Mouse (Mus musculus): Measurements from ENCODE around the gene Gm8232. TPM values are rescaled to one million over a fixed set of nuclear protein-coding genes. Genes with fewer than 3 reads are reported as not detected.
"Not testable (repeated sequence)": the region's sequence is repeated elsewhere in the genome, so short reads cannot be mapped to it uniquely, and the experiment has no call there.

Gm8232 gene
- total RNA-seq (2015; ENCODE audit: low replicate concordance), result not detected in 2 replicates
- total RNA-seq (2017; ENCODE audit: low replicate concordance), result not detected in 2 replicates

- not testable (repeated sequence) for ATAC-seq (replicated peaks; ENCODE audit: low FRiP score, poor library complexity, severe bottlenecking)
Measured at GRCm38 (mm10) chr14:44433335-44433734, at the start of gene Gm8232. Gene Gm8232, plus strand, starts transcription at chr14:44433635.

- ATAC-seq (replicated peaks; ENCODE audit: low FRiP score, poor library complexity, severe bottlenecking), result not testable (repeated sequence)
Measured at GRCm38 (mm10) chr14:44384233-44384632, 49.2 kb upstream of the Gm8232 start.

GRCm38 (mm10) chr14:44410588-44410987, 22.8 kb upstream of the Gm8232 start, which contains the start of gene Gm3371:
Gene Gm3371, minus strand, starts transcription at chr14:44410688.
- ATAC-seq (replicated peaks; ENCODE audit: low FRiP score, poor library complexity, severe bottlenecking), result not testable (repeated sequence)

Other genes starting within 250 kb of the Gm8232 start
- not detected in 2 replicates for gene Gm8212, start 236.0 kb upstream of the Gm8232 start, total RNA-seq (2015; ENCODE audit: low replicate concordance)
- gene Gm8212, start 236.0 kb upstream of the Gm8232 start, total RNA-seq (2017; ENCODE audit: low replicate concordance), result not detected in 2 replicates
- not detected in 2 replicates for gene 4930503E14Rik, start 220.4 kb upstream of the Gm8232 start, total RNA-seq (2015; ENCODE audit: low replicate concordance)
- gene 4930503E14Rik, start 220.4 kb upstream of the Gm8232 start, total RNA-seq (2017; ENCODE audit: low replicate concordance), result not detected in 2 replicates
- not detected in 2 replicates for gene Gm8220, start 148.1 kb upstream of the Gm8232 start, total RNA-seq (2015; ENCODE audit: low replicate concordance)
- not detected in 2 replicates for gene Gm8220, start 148.1 kb upstream of the Gm8232 start, total RNA-seq (2017; ENCODE audit: low replicate concordance)
- gene Gm5930, start 95.1 kb upstream of the Gm8232 start, total RNA-seq (2015; ENCODE audit: low replicate concordance), result not detected in 2 replicates
- not detected in 2 replicates for gene Gm5930, start 95.1 kb upstream of the Gm8232 start, total RNA-seq (2017; ENCODE audit: low replicate concordance)
- not detected in 2 replicates for gene Gm8229, start 68.3 kb upstream of the Gm8232 start, total RNA-seq (2015; ENCODE audit: low replicate concordance)
- not detected in 2 replicates for gene Gm8229, start 68.3 kb upstream of the Gm8232 start, total RNA-seq (2017; ENCODE audit: low replicate concordance)
- gene Gm3371, start 22.9 kb upstream of the Gm8232 start, total RNA-seq (2015; ENCODE audit: low replicate concordance), result not detected in 2 replicates
- not detected in 2 replicates for gene Gm3371, start 22.9 kb upstream of the Gm8232 start, total RNA-seq (2017; ENCODE audit: low replicate concordance)
- gene BC061237, start 58.8 kb downstream of the Gm8232 start, total RNA-seq (2015; ENCODE audit: low replicate concordance), result not detected in 2 replicates
- not detected in 2 replicates for gene BC061237, start 58.8 kb downstream of the Gm8232 start, total RNA-seq (2017; ENCODE audit: low replicate concordance)
- gene Gm17093, start 84.6 kb downstream of the Gm8232 start, total RNA-seq (2015; ENCODE audit: low replicate concordance), result not detected in 2 replicates
- not detected in 2 replicates for gene Gm17093, start 84.6 kb downstream of the Gm8232 start, total RNA-seq (2017; ENCODE audit: low replicate concordance)
- gene Gm8247, start 149.5 kb downstream of the Gm8232 start, total RNA-seq (2015; ENCODE audit: low replicate concordance), result not detected in 2 replicates
- gene Gm8247, start 149.5 kb downstream of the Gm8232 start, total RNA-seq (2017; ENCODE audit: low replicate concordance), result not detected in 2 replicates
- gene Gm5624, start 194.3 kb downstream of the Gm8232 start, total RNA-seq (2015; ENCODE audit: low replicate concordance), result not detected in 2 replicates
- not detected in 2 replicates for gene Gm5624, start 194.3 kb downstream of the Gm8232 start, total RNA-seq (2017; ENCODE audit: low replicate concordance)